Comparison of ENCODE assay signal across 7 mouse cellular contexts in the genomic region with DNA sequence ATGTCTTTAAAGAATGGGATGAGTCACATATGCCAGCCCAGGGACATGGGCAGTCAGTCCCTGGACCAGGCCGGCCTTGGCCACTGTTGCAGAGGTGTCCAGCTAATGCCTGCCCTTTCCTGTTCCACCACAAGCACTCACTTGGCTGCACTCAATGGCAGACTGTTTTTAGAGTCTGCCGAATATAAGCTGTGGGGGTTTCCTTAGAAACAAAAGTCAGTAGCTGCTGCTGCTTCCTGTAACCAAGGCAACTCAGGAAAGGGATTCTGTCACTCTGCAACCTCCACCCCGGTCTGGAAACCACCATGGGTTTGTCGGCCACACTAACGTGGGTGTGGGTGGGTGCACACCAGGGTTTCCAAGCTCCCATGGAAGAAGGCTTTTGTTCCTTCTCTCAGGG.
A peak's percentile ranks its signal among the peaks of the same experiment; 100 is the strongest.
DNase-seq lines count a peak whose midpoint lies in the region; ATAC-seq and TF ChIP-seq lines count a peak whose summit lies in the region.

No protein-coding gene starts in this region.

- ATAC-seq in stomach, embryonic 14.5 days (ENCODE audit: insufficient number of reproducible peaks, insufficient read depth, low FRiP score, low read depth) = no peak
- no peak for ATAC-seq in stomach, postnatal 0 days (ENCODE audit: low FRiP score, low TSS enrichment)
- ATAC-seq in frontal cortex, adult (ENCODE audit: low TSS enrichment) = peak; percentile 73

- H3K4me3 ChIP-seq in stomach, embryonic 14.5 days (ENCODE audit: low read depth, low read length) = no peak overlapping the region
- no peak overlapping the region for H3K4me3 ChIP-seq in stomach, postnatal 0 days (ENCODE audit: low read depth, low read length)

- H3K4me2 ChIP-seq in stomach, embryonic 14.5 days (replicated peaks; ENCODE audit: low read depth, low read length) = no peak overlapping the region
- H3K4me2 ChIP-seq in stomach, postnatal 0 days (replicated peaks; ENCODE audit: low read depth) = no peak overlapping the region

- TF ChIP-seq EP300 in stomach, postnatal 0 days (optimal IDR thresholded peaks at IDR 0.05) = no peak

- no peaks in the 10 kb centered on the region for H3K27me3 ChIP-seq in stomach, embryonic 14.5 days (ENCODE audit: control insufficient read depth, insufficient read depth, low read length)
- no peaks in the 10 kb centered on the region for H3K27me3 ChIP-seq in stomach, postnatal 0 days (ENCODE audit: control insufficient read depth, insufficient read depth, low read length)

- peaks cover 26% of the 10 kb centered on the region for H3K4me1 ChIP-seq in stomach, embryonic 14.5 days (ENCODE audit: control insufficient read depth, insufficient read depth, low read length)
- H3K4me1 ChIP-seq in stomach, postnatal 0 days (replicated peaks; ENCODE audit: control insufficient read depth, insufficient read depth) = peaks cover 20% of the 10 kb centered on the region

- H3K9me3 ChIP-seq in stomach, embryonic 14.5 days (ENCODE audit: control insufficient read depth, low read depth, low read length) = no peaks in the 10 kb centered on the region
- H3K9me3 ChIP-seq in stomach, postnatal 0 days (ENCODE audit: control insufficient read depth, low read length) = no peaks in the 10 kb centered on the region

- DNase-seq in stomach, postnatal 0 days (ENCODE audit: low spot score) = no peak
- DNase-seq in kidney, adult 8-10 months = peak; percentile 34 to 38
- DNase-seq in lung, postnatal 10 days = peak; percentile 66
- peak; percentile 69 to 85 for DNase-seq in right cerebral cortex, postnatal 36 days (ENCODE audit: low spot score in 2 of 2)
- no peak for DNase-seq in urinary bladder, postnatal 4 days (ENCODE audit: low spot score in 2 of 2)

- H3K27ac ChIP-seq in stomach, embryonic 14.5 days (ENCODE audit: low read length) = peak overlapping the region; percentile 36; the same call in 1 of the 2 replicates
- H3K27ac ChIP-seq in stomach, postnatal 0 days (replicated peaks) = no peak overlapping the region

- H3K9ac ChIP-seq in stomach, embryonic 14.5 days (replicated peaks; ENCODE audit: low read depth, low read length) = no peak overlapping the region
- no peak overlapping the region for H3K9ac ChIP-seq in stomach, postnatal 0 days (ENCODE audit: low read length)

- 34% methylated on average over 5 of the region's 5 CpGs for WGBS in stomach, embryonic 14.5 days
- 35% methylated on average over 5 of the region's 5 CpGs for WGBS in stomach, postnatal 0 days

- H3K36me3 ChIP-seq in stomach, embryonic 14.5 days (ENCODE audit: control insufficient read depth, insufficient read depth, low read length) = no peaks in the 10 kb centered on the region
- no peaks in the 10 kb centered on the region for H3K36me3 ChIP-seq in stomach, postnatal 0 days (ENCODE audit: control insufficient read depth, insufficient read depth, low read length)

- no peak for TF ChIP-seq CTCF in stomach, postnatal 0 days (IDR thresholded peaks at IDR 0.05; ENCODE audit: low read depth)

Comparison
In these comparisons a context has a peak if more than half of its experiments do, and no peak if none do; other contexts are left out.
1. DNase-seq: peak in kidney, adult 8-10 months (2 of 2), lung, postnatal 10 days (single experiment) and right cerebral cortex, postnatal 36 days (2 of 2); none in stomach, postnatal 0 days (single experiment) and urinary bladder, postnatal 4 days (0 of 2).